Mouse (Mus musculus) CD4-positive, CD25-positive, alpha-beta regulatory T cell, adult 2 months (primary cell): ENCODE results near the gene Gm20388.

Experiments
- DNase-seq: peaks from one replicate; pipeline ENCODE4 v3.0.0-alpha.2; 2012; ENCODE audit warnings: low read depth, low spot score

Gene Gm20388

DNA sequence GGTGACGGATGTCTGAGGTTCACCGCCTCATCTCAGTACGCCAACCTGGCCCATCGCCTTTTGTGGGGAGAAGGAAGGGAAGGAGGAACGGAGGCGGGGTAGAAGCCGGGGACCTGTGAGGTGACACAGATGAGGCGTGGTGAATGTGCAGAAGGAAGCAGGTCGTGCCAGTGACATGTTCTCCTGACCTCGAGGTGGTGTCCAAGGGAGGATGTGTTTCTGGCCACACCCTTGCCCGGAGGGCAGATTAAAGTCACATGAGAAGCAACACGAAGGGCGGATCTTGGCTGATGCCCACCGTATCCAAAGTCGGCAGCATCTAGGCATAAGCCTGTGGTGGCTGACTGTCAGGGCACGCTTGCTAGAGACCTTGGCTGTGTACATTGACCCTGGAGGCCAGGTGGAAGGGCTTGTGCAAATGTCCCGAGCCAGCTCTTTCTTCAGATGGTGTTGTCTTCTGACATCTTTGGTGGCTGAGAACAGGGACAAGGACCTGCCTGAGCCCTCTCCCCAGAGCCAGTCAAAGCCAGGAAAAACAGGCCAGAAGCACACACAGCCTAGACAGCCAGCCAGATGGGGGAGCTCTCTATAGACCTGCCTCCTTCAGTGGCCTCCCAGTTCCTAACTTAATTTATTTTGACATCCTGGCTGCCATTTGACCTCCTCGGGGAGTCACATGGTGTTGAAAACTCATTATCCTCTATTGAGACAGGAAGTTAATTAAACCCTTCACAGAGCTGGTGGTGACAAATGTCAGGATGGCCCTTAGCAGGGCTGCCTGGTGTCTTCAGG lies 2366.8 kb downstream of the Gm20388 start:
- peak; percentile 43 for DNase-seq

- DNase-seq, result peak; percentile 24
Measured at GRCm38 (mm10) chr8:122280156-122280555, 2369.5 kb downstream of the Gm20388 start.

DNA sequence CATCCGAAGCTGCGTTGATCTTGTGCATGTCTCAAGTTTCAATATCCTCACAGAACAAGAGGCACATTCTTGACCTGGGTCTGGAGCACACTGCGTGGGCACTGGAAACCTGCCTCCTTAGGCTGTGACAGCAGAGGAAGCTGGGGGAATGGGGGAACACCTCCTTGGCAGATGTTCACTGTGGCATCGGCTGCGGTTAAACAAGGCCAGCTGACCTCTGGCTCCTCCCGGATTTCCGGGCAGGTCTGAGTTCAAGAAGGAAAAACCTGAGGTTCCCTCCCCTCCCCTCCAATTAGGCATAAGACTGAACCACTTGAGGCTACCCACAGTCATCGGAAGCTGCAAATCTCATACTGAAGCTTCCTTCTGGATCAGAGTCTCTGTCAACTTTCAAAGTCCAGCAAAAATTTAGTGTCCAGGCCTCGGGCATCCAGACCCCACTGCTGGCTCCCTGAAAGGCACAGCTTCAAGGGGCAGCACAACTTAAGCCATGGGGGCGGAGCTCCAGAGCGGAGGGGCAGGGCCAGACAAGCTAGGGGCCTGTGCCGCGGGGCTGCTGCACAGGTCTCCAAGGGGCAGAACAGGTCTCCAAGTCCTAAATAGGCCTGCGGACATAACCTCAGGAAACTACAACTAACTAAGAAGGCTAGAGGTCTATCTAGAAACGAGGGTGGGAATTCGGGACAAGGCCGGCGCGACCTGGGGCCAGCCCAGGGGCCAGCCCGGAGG lies 2370.1 kb downstream of the Gm20388 start:
- peak; percentile 34 for DNase-seq

GRCm38 (mm10) chr8:122281317-122282034 lies 2370.8 kb downstream of the Gm20388 start:
- DNase-seq, result peak; percentile 99

- DNase-seq, result no peak
Measured at GRCm38 (mm10) chr8:122282035-122282358, 2371.4 kb downstream of the Gm20388 start, which contains the start of gene Zfpm1. Zfpm1 (plus strand) TSS chr8:122282141.

GRCm38 (mm10) chr8:122282501-122283355 lies 2372.1 kb downstream of the Gm20388 start:
- DNase-seq, result peak; percentile 70

GRCm38 (mm10) chr8:122283356-122284202 lies 2372.9 kb downstream of the Gm20388 start:
- peak; percentile 75 for DNase-seq

DNA sequence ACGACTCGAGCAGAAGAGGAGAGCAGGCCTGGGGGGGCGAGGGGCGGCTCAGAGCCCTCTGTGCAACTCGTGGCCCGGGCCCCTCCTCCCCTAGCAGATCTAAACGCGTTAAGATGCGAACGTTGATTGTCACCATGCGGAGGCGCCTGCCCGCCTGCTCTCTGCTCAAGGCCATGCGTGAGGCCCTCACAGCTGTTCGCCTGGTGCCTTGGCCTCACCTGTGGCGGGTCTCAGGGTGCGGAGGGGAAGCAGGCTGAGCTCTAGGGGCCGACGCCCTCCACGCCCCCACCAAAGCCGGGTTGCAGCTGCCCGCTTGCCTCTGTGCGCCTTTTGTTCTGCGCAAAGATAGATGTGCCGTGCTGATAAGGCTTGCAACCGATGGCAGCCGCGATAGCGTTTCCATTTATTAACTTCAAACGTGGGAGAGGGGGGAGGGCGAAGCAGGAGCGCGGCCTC lies 2373.6 kb downstream of the Gm20388 start:
- DNase-seq, result peak; percentile 82

GRCm38 (mm10) chr8:122284659-122285261 lies 2374.1 kb downstream of the Gm20388 start:
- peak; percentile 82 for DNase-seq

- peak; percentile 62 for DNase-seq
Measured at GRCm38 (mm10) chr8:122285727-122286126, 2375.1 kb downstream of the Gm20388 start.

DNA sequence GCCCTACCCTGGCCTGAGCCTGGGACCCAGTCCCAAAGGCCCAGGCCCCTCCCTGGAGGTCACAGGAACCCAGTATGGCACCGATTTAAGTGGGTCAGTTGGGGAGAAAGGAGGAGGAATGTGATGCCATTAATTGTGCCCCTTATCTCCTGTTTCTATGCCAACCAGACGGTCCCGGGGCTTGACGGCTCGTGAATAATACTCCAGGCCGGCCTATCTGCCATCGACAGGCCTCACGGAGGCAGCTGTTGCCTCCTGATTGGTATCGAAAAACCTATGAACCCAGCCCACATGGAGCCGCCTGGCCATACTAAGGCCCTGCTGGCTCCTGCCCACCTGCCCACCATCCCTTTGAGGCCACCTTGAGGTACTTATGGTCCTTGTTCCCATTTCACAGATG lies 2376.3 kb downstream of the Gm20388 start:
- DNase-seq, result no peak

- DNase-seq, result no peak
Measured at GRCm38 (mm10) chr8:122287742-122288141, 2377.1 kb downstream of the Gm20388 start.

- no peak for DNase-seq
Measured at GRCm38 (mm10) chr8:122288344-122288743, 2377.7 kb downstream of the Gm20388 start.

- no peak for DNase-seq
Measured at GRCm38 (mm10) chr8:122291075-122291474, 2380.4 kb downstream of the Gm20388 start.

DNA sequence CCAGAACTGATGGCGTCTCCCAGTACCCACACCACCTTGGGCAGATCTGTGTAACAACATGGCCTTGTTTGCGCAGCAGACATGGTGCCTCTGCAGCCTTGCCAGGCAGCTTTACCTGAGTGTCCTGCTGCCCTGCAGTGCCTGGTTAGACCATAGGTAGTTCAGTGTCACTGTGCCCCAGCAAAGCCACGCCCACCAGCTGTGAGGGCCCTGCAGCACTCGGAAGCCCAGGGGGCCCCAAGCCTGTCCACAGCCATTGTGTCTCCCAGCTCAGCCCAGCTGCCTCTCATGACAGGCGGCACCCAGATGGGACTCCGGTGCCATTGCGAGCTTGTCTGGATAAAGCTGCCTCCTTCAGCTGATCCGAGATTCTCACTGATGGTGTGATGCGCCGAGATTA lies 2380.9 kb downstream of the Gm20388 start:
- DNase-seq, result no peak

GRCm38 (mm10) chr8:122293484-122293883 lies 2382.8 kb downstream of the Gm20388 start:
- DNase-seq, result no peak

GRCm38 (mm10) chr8:122294273-122294683 lies 2383.6 kb downstream of the Gm20388 start:
- DNase-seq, result no peak

DNA sequence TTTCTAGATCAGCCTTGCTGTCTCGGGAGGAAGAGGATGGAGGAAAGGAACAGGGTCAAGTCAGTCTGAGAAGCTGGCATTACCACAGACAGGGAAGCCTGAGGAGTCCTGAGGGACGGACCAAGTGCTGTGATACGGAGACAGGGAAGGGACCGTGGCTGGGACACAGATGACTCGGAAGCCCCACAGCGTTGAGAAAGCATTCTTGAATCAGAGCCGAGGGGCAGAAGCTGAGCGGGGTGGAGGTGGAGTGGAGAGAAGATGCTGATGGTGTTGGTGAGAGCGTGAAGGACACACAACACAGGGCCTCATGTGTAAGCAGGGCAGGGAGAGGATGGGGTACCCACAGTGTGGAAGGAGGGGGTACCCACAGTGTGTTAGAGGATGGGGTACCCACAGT lies 2384.7 kb downstream of the Gm20388 start:
- no peak for DNase-seq

GRCm38 (mm10) chr8:122296173-122297001 lies 2385.7 kb downstream of the Gm20388 start:
- DNase-seq, result no peak
